Mouse (Mus musculus) lung, postnatal 0 days (tissue): Measurements from ENCODE around the gene Nipbl. TPM values are rescaled to one million over a fixed set of nuclear protein-coding genes. Genes with fewer than 3 reads are reported as not detected.
A peak's percentile ranks its signal among the peaks of the same experiment; 100 is the strongest.

Experiments
- ATAC-seq: fragments of 200-750 bp; cut with Nextera tagmentation; 2 replicates; pipeline ENCODE4 v1.8.0; 2017; ENCODE audit warnings: moderate library complexity
- DNase-seq: peaks from one replicate; pipeline ENCODE4 v3.0.0-alpha.2; 2016; ENCODE audit warnings: low spot score
- H3K27ac ChIP-seq: fragments of 300-500 bp; sonication (generic); 2 replicates; pipeline ENCODE4 v1.5.1; 2014; ENCODE audit warnings: antibody characterized with exemption, mild to moderate bottlenecking, low read length, mixed read lengths
- H3K27me3 ChIP-seq: fragments of 300-500 bp; sonication (generic); replicated peaks from 2 replicates; pipeline ENCODE4 v1.6.1; 2014; ENCODE audit warnings: low read length, mixed read lengths; ENCODE audit not compliant: insufficient read depth
- H3K36me3 ChIP-seq: fragments of 300-500 bp; sonication (generic); 2 replicates; pipeline ENCODE4 v1.6.1; 2014; ENCODE audit warnings: low read length, mixed read lengths; ENCODE audit not compliant: insufficient read depth
- H3K4me1 ChIP-seq: fragments of 300-500 bp; sonication (generic); 2 replicates; pipeline ENCODE4 v1.6.1; 2014; ENCODE audit warnings: antibody characterized with exemption, low read depth, low read length, mixed read lengths; ENCODE audit not compliant: insufficient read depth
- H3K4me2 ChIP-seq: fragments of 300-500 bp; sonication (generic); replicated peaks from 2 replicates; pipeline ENCODE4 v1.6.1; 2014; ENCODE audit warnings: low read depth, mild to moderate bottlenecking, low read length, moderate library complexity, mixed read lengths
- H3K4me3 ChIP-seq: fragments of 300-500 bp; sonication (generic); 2 replicates; pipeline ENCODE4 v1.5.1; 2014; ENCODE audit warnings: low read depth, low read length
- H3K9ac ChIP-seq: fragments of 300-500 bp; sonication (generic); replicated peaks from 2 replicates; pipeline ENCODE4 v1.6.1; 2014; ENCODE audit warnings: low read depth, mild to moderate bottlenecking
- H3K9me3 ChIP-seq: fragments of 300-500 bp; sonication (generic); 2 replicates; pipeline ENCODE4 v1.6.1; 2016; ENCODE audit warnings: low read length, mixed read lengths
- CTCF ChIP-seq: IDR thresholded peaks from 2 replicates; pipeline ENCODE4 v1.5.1; 2016; ENCODE audit warnings: antibody characterized with exemption, mild to moderate bottlenecking
- EP300 ChIP-seq: IDR thresholded peaks from 2 replicates; pipeline ENCODE4 v1.6.1; 2016; ENCODE audit warnings: antibody characterized with exemption, mild to moderate bottlenecking, control low read depth
- WGBS: fragments of 180-500 bp; shearing (Covaris S2); extraction: QIAGEN DNeasy Blood & Tissue Kit; methylation state at CpG from one replicate; pipeline ENCODE4 v1.1.7; 2014; 5-methylcytosine and 5-hydroxymethylcytosine counted together
- polyA plus RNA-seq: library from polyadenylated mRNA; unstranded; fragments of >200 nt; fragmentation: Nextera tagmentation; extraction: Ambion mirVana; gene quantifications from 2 replicates; pipeline ENCODE4 v1.2.1, GENCODE M21; 2015

The Nipbl gene
- polyA plus RNA-seq, 1 experiment from 2014 or later, result 15.1 TPM

DNA sequence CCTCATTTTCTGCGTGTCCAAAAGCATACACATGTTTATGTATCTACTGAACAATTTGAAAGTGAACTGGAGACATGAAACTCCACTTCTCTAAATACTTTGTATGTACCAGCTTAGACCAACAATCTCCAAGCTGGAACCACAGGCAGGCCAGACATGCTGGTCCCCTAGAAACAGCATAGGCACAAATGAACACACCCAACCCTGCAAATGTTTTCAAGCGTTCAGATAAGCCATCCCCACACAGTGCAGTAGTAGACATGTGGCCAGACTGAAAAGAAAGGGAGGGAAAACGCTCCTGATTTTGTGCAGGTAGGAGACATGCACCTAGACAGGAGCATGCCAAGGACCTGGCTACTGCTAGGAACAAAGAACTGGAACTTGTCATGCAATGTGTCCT is 52.5 kb downstream of the Nipbl start:
- H3K4me3 ChIP-seq, result no peak overlapping the region
- WGBS, result 73% methylated on average over 3 of the region's 3 CpGs
- DNase-seq (no peak), ATAC-seq (peak; percentile 21; the same call in 1 of the 2 replicates)
- H3K4me1 ChIP-seq, result no peaks in the 10 kb centered on the region
- H3K36me3 ChIP-seq, result no peaks in the 10 kb centered on the region
- no peak overlapping the region for H3K27ac ChIP-seq
- no peak for TF ChIP-seq CTCF
- TF ChIP-seq EP300, result no peak
- no peak overlapping the region for H3K9ac ChIP-seq
- H3K4me2 ChIP-seq, result no peak overlapping the region
- no peaks in the 10 kb centered on the region for H3K9me3 ChIP-seq
- no peaks in the 10 kb centered on the region for H3K27me3 ChIP-seq

DNA sequence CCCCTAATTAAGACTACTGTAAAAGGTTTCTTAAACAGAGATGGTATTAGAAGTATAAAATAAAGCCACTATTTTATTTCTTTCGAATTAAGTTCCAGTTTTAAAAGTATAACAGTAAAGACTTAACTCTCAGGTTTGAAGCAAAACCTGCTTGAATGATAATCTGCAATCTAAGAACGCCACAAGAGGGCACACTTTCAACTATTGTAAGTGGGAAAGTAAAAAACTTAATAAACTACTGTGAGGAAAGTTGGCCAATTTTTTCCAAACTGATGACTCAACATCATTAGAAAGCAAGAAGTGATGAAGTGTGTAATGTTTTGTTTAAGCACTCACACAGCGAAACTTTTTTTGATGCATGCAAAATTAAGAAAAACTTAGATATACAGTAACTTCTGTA is 62.0 kb downstream of the Nipbl start:
- TF ChIP-seq EP300 (0 out of 2 replicates have a peak, but pooled peaks have one; percentile 12), CTCF (peak; percentile 73)
- 47% methylated on average over 3 of the region's 3 CpGs for WGBS
- peak; percentile 94 for DNase-seq

DNA sequence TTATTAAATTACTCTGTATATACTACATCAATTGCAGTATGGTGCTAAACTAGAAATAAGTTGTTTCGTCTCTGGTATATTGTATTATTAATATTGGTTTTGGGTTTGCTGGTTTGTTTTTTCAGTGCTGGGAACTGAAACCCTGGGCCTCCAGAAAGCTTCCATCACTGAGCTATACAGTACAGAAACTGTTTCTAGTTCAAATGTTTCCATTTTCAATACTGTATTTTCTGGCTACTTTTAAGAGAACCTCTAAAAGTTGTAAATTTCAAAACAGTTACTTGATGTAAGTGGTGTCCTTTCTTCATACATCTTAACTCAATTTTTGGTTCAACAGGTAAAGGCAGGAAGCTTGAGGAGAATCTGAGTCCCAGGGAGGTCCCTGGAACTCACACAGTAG is 68.6 kb downstream of the Nipbl start:
- ATAC-seq (no peak), DNase-seq (no peak)
- no peak overlapping the region for H3K4me2 ChIP-seq
- 93% methylated on average over 1 of the region's 1 CpGs for WGBS
- H3K27me3 ChIP-seq, result no peaks in the 10 kb centered on the region
- TF ChIP-seq CTCF (no peak), EP300 (no peak)
- H3K9ac ChIP-seq, result no peak overlapping the region
- H3K9me3 ChIP-seq, result no peaks in the 10 kb centered on the region
- H3K4me3 ChIP-seq, result no peak overlapping the region
- no peak overlapping the region for H3K27ac ChIP-seq
- peaks cover 7% of the 10 kb centered on the region; the same call in 1 of the 2 replicates for H3K36me3 ChIP-seq
- H3K4me1 ChIP-seq, result no peaks in the 10 kb centered on the region

More for the DNA sequence above, 62.0 kb downstream of the Nipbl start:
- Histone ChIP-seq H3K27me3 (no peaks in the 10 kb centered on the region), H3K9ac (no peak overlapping the region), H3K27ac (no peak overlapping the region), H3K9me3 (no peaks in the 10 kb centered on the region), H3K4me2 (no peak overlapping the region), H3K4me3 (no peak overlapping the region), H3K4me1 (no peaks in the 10 kb centered on the region), H3K36me3 (no peaks in the 10 kb centered on the region)
- ATAC-seq, result no peak

DNA sequence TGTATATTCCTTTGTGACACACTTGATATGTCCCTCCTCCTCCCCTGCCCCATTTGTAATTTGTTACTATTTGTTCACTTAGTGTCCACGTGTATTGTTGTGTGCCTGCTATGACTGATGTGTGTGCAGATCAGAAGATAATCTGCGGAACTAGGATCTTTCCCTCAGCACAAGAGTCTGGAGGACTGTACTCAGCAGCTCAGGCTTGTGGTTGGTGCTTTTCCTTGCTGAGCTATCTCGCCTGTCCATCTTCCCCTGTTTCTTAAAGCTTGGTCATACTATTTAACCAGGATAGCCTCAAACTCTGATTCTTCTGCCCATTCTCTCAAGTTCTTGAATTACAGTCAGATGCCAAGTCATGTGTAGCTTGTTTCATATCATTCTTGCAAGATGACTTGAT is 69.5 kb downstream of the Nipbl start:
- no peak for TF ChIP-seq EP300
- TF ChIP-seq CTCF, result no peak
- Histone ChIP-seq H3K9me3 (no peaks in the 10 kb centered on the region), H3K4me3 (no peak overlapping the region), H3K9ac (no peak overlapping the region), H3K4me1 (no peaks in the 10 kb centered on the region), H3K4me2 (no peak overlapping the region), H3K36me3 (peaks cover 8% of the 10 kb centered on the region; the same call in 1 of the 2 replicates), H3K27ac (no peak overlapping the region), H3K27me3 (no peaks in the 10 kb centered on the region)
- DNase-seq, result no peak
- 49% methylated on average over 3 of the region's 3 CpGs for WGBS
- ATAC-seq, result no peak

DNA sequence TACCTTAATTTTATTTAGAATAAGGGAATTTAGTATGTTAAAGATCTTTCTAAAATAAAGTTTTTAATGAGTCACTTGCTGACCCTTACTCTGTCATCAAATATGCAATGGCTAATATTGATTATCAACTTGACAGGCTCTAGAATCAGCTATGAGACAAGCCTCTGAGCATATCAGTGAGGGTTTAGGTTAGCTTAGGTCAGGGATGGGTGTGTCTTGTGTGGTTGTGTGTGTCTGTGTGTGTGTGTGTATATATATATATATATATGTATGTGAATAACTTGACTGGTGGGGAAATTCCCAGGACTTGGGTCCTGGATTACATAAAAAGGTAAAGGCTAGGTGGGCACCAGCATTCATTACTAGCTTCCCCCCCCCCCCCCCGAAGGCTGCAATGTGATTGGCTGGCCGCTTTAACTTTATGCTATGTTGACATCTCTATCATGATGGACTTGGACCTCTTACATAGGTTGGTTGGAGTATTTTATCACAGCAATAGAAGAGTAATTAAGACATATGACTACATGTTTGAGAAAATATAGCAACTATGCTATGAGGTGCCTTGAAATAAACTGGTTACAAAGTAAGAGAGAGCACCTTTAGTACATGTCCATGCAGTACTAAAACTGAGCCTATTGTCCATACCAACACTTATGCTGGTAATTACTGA is 97.0 kb downstream of the Nipbl start:
- Histone ChIP-seq H3K9me3 (no peaks in the 10 kb centered on the region), H3K4me1 (no peaks in the 10 kb centered on the region), H3K4me2 (no peak overlapping the region), H3K27ac (no peak overlapping the region), H3K9ac (no peak overlapping the region), H3K4me3 (no peak overlapping the region), H3K36me3 (peaks cover 15% of the 10 kb centered on the region; the same call in 1 of the 2 replicates), H3K27me3 (no peaks in the 10 kb centered on the region)
- DNase-seq, result no peak
- TF ChIP-seq CTCF, result no peak
- no peak for TF ChIP-seq EP300
- ATAC-seq, result no peak
- WGBS, result 94% methylated on average over 2 of the region's 2 CpGs

DNA sequence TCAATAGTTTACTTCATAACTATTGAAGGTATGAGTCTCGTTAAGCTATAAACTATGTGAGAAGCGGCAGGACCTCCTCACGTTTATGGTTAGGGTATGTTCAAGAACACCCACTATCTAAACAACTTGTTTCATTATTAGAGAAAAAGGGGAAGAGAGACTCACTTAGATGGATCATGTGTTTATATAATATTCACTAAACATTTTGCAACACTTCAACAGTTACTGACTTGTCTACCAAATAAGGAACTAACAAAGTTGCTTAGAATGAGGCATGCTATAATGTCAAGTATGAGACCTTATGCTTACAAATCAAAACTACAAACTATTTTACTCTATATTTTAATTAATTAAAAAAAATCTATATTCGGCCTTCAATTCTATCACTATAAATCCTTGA is 103.7 kb downstream of the Nipbl start:
- DNase-seq, result peak; percentile 27
- H3K4me1 ChIP-seq, result no peaks in the 10 kb centered on the region
- no peaks in the 10 kb centered on the region for H3K9me3 ChIP-seq
- ATAC-seq, result no peak
- no peak overlapping the region for H3K4me3 ChIP-seq
- H3K36me3 ChIP-seq, result peaks cover 21% of the 10 kb centered on the region; the same call in 1 of the 2 replicates
- H3K9ac ChIP-seq, result no peak overlapping the region
- TF ChIP-seq CTCF (no peak), EP300 (no peak)
- WGBS, result 75% methylated on average over 4 of the region's 4 CpGs
- no peaks in the 10 kb centered on the region for H3K27me3 ChIP-seq
- no peak overlapping the region for H3K27ac ChIP-seq
- H3K4me2 ChIP-seq, result no peak overlapping the region

DNA sequence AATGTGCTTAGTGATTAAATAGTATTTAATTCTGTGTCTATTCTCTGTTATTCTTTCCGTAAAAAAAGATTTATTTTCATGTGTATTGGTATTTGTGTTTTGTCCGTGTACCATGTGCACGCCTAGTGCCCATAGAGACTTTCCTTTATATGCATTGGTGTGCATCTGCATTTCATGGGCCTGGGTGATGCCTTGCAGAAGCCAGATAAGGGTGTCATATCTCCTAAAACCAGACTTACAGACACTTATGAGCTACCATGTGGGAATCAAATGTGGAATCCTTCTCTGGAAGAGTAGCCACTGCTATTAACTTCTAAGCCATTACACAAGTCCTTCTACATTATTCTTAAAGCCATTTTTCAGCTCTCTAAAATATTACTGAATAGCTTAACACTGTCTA is 112.7 kb downstream of the Nipbl start:
- Histone ChIP-seq H3K9ac (no peak overlapping the region), H3K27ac (no peak overlapping the region), H3K4me1 (no peaks in the 10 kb centered on the region), H3K4me2 (no peak overlapping the region), H3K4me3 (no peak overlapping the region), H3K9me3 (no peaks in the 10 kb centered on the region), H3K27me3 (no peaks in the 10 kb centered on the region), H3K36me3 (peaks cover 35% of the 10 kb centered on the region; the same call in 1 of the 2 replicates)
- TF ChIP-seq EP300 (no peak), CTCF (no peak)
- ATAC-seq, result no peak
- DNase-seq, result no peak
- WGBS, result 91% methylated on average over 3 of the region's 3 CpGs
